Mouse (Mus musculus): ENCODE results near the gene Sh3yl1.

Gene Sh3yl1

GRCm38 (mm10) chr12:30970700-30971099, 59.2 kb downstream of the Sh3yl1 start:
- DNase-seq: no peak

GRCm38 (mm10) chr12:31003795-31004194, 92.3 kb downstream of the Sh3yl1 start:
- DNase-seq: no peak

GRCm38 (mm10) chr12:31005010-31005409, 93.5 kb downstream of the Sh3yl1 start:
- DNase-seq: no peak

- no peak for DNase-seq
Measured at GRCm38 (mm10) chr12:31008171-31008570, 96.7 kb downstream of the Sh3yl1 start.
